Mouse (Mus musculus) heart, adult 2 months (tissue): ENCODE measurements around the gene Nell2. TPM values are rescaled to one million over a fixed set of nuclear protein-coding genes. Genes with fewer than 3 reads are reported as not detected.

Experiments
- DNase-seq, 2 experiments: peaks; one replicate each; pipeline ENCODE4 v3.0.0; 2021
- H3K27ac ChIP-seq: fragments of 200-600 bp; 2 replicates; pipeline ENCODE4 v1.8.1; 2022
- H3K27me3 ChIP-seq: fragments of 200-500 bp; 2 replicates; pipeline ENCODE4 v1.6.1; 2012; ENCODE audit warnings: mild to moderate bottlenecking, low read length, inconsistent platforms, mixed read lengths; ENCODE audit not compliant: control insufficient read depth, insufficient read depth
- H3K36me3 ChIP-seq: fragments of 200-500 bp; 2 replicates; pipeline ENCODE4 v1.6.1; 2012; ENCODE audit warnings: low read length, inconsistent platforms; ENCODE audit not compliant: control insufficient read depth, insufficient read depth
- H3K4me1 ChIP-seq: fragments of 200-500 bp; 2 replicates; pipeline ENCODE4 v1.6.1; 2011; ENCODE audit warnings: low read length; ENCODE audit not compliant: control insufficient read depth, insufficient read depth
- H3K4me3 ChIP-seq: fragments of 200-600 bp; 2 replicates; pipeline ENCODE4 v1.8.1; 2022
- H3K79me2 ChIP-seq: fragments of 200-500 bp; replicated peaks from 2 replicates; pipeline ENCODE4 v1.6.1; 2012; ENCODE audit warnings: mild to moderate bottlenecking, inconsistent platforms, low read length, moderate library complexity, mixed read lengths; ENCODE audit not compliant: control insufficient read depth, insufficient read depth
- H3K9ac ChIP-seq: fragments of 200-500 bp; 2 replicates; pipeline ENCODE4 v1.6.1; 2012; ENCODE audit warnings: low read depth, mild to moderate bottlenecking, control low read depth, inconsistent platforms, low read length, mixed read lengths
- CTCF ChIP-seq: fragments of 200-600 bp; IDR thresholded peaks from 2 replicates; pipeline ENCODE4 v1.8.1; 2022; ENCODE audit warnings: antibody characterized with exemption, mild to moderate bottlenecking, moderate library complexity
- EP300 ChIP-seq: fragments of 200-500 bp; IDR thresholded peaks from 2 replicates; pipeline ENCODE4 v1.6.1; 2011; ENCODE audit warnings: low read depth, low read length, control low read depth; ENCODE audit not compliant: insufficient read depth
- POLR2A ChIP-seq: fragments of 200-500 bp; IDR thresholded peaks from 2 replicates; pipeline ENCODE4 v1.6.1; 2011; ENCODE audit warnings: mild to moderate bottlenecking, low read depth, low read length, control low read depth; ENCODE audit not compliant: insufficient read depth
- WGBS: fragments of 180-500 bp; shearing (Covaris S2); methylation state at CpG from one replicate; pipeline ENCODE4 v1.1.7; 2018; 5-methylcytosine and 5-hydroxymethylcytosine counted together
- intact Hi-C: fragments of 180-260 bp; cut with DNase I; formaldehyde crosslinking; loops from one replicate; pipeline ENCODE4 v1.15.1; 2025
- polyA plus RNA-seq: library from polyadenylated mRNA; depleted of rRNA; stranded (reverse); fragments of >200 nt; gene quantifications from 2 replicates; pipeline ENCODE4 v1.2.3, GENCODE M21; 2012
- total RNA-seq, 2 experiments: library from RNA; stranded (reverse); gene quantifications; 2 replicates each; pipeline ENCODE4 v1.2.3; 2021

The Nell2 gene
- total and polyA plus RNA-seq, 3 experiments, result 0.06 to 0.08 TPM; not detected in 1

- WGBS, result 81% methylated on average over 7 of the region's 7 CpGs
- H3K27ac ChIP-seq, result no peak overlapping the region
- H3K36me3 ChIP-seq, result no peaks in the 10 kb centered on the region
- no peaks in the 10 kb centered on the region for H3K4me1 ChIP-seq
- no peaks in the 10 kb centered on the region for H3K79me2 ChIP-seq
- no peak for DNase-seq
- intact Hi-C loops, result no loop called here
- no peak overlapping the region for H3K4me3 ChIP-seq
- H3K27me3 ChIP-seq, result no peaks in the 10 kb centered on the region
- no peak for TF ChIP-seq POLR2A
- TF ChIP-seq CTCF, result no peak
- TF ChIP-seq EP300, result no peak
- no peak overlapping the region for H3K9ac ChIP-seq
Measured at GRCm38 (mm10) chr15:95425085-95425484, 103.3 kb downstream of the Nell2 start.

- Histone ChIP-seq H3K27me3 (no peaks in the 10 kb centered on the region), H3K36me3 (no peaks in the 10 kb centered on the region), H3K9ac (no peak overlapping the region), H3K79me2 (no peaks in the 10 kb centered on the region), H3K27ac (no peak overlapping the region), H3K4me3 (no peak overlapping the region), H3K4me1 (no peaks in the 10 kb centered on the region)
- no peak for DNase-seq
- 82% methylated on average over 15 of the region's 15 CpGs for WGBS
- no peak for TF ChIP-seq POLR2A
- TF ChIP-seq CTCF, result no peak
- TF ChIP-seq EP300, result no peak
- intact Hi-C loops, result no loop called here
Measured at GRCm38 (mm10) chr15:95422226-95422950, 106.0 kb downstream of the Nell2 start.

- TF ChIP-seq CTCF, result no peak
- TF ChIP-seq EP300, result no peak
- TF ChIP-seq POLR2A, result no peak
- DNase-seq, result no peak
- intact Hi-C loops, result no loop called here
- Histone ChIP-seq H3K36me3 (no peaks in the 10 kb centered on the region), H3K27me3 (no peaks in the 10 kb centered on the region), H3K79me2 (no peaks in the 10 kb centered on the region), H3K4me3 (no peak overlapping the region), H3K27ac (no peak overlapping the region), H3K9ac (no peak overlapping the region), H3K4me1 (no peaks in the 10 kb centered on the region)
- 75% methylated on average over 4 of the region's 4 CpGs for WGBS
Measured at GRCm38 (mm10) chr15:95418641-95419040, 109.7 kb downstream of the Nell2 start.

GRCm38 (mm10) chr15:95411949-95412741 lies 116.2 kb downstream of the Nell2 start:
- intact Hi-C loops, result no loop called here
- Histone ChIP-seq H3K79me2 (no peaks in the 10 kb centered on the region), H3K4me1 (no peaks in the 10 kb centered on the region), H3K27me3 (no peaks in the 10 kb centered on the region), H3K4me3 (no peak overlapping the region), H3K27ac (no peak overlapping the region), H3K36me3 (no peaks in the 10 kb centered on the region), H3K9ac (no peak overlapping the region)
- DNase-seq, result no peak
- 73% methylated on average over 5 of the region's 5 CpGs for WGBS
- TF ChIP-seq POLR2A, result no peak
- TF ChIP-seq CTCF, result no peak

GRCm38 (mm10) chr15:95410213-95410843 lies 118.0 kb downstream of the Nell2 start:
- WGBS, result 80% methylated on average over 11 of the region's 11 CpGs
- TF ChIP-seq POLR2A, result no peak
- TF ChIP-seq CTCF, result no peak
- no peak for TF ChIP-seq EP300
- H3K9ac ChIP-seq, result no peak overlapping the region
- intact Hi-C loops, result no loop called here
- H3K36me3 ChIP-seq, result no peaks in the 10 kb centered on the region
- no peak overlapping the region for H3K4me3 ChIP-seq
- no peak overlapping the region for H3K27ac ChIP-seq
- no peaks in the 10 kb centered on the region for H3K27me3 ChIP-seq
- no peaks in the 10 kb centered on the region for H3K4me1 ChIP-seq
- no peak for DNase-seq
- H3K79me2 ChIP-seq, result no peaks in the 10 kb centered on the region

- H3K9ac ChIP-seq, result no peak overlapping the region
- DNase-seq, result no peak
- no peak overlapping the region for H3K27ac ChIP-seq
- H3K4me3 ChIP-seq, result no peak overlapping the region
- intact Hi-C loops, result no loop called here
- H3K79me2 ChIP-seq, result no peaks in the 10 kb centered on the region
- TF ChIP-seq CTCF, result no peak
- no peak for TF ChIP-seq EP300
- TF ChIP-seq POLR2A, result no peak
- no peaks in the 10 kb centered on the region for H3K27me3 ChIP-seq
- no peaks in the 10 kb centered on the region for H3K4me1 ChIP-seq
- 80% methylated on average over 5 of the region's 5 CpGs for WGBS
- H3K36me3 ChIP-seq, result no peaks in the 10 kb centered on the region
Measured at GRCm38 (mm10) chr15:95390347-95390746, 138.0 kb downstream of the Nell2 start.
